Mouse (Mus musculus) forebrain, embryonic 16.5 days (tissue): ENCODE results near the gene Hoxa5. TPM values are rescaled to one million over a fixed set of nuclear protein-coding genes. Genes with fewer than 3 reads are reported as not detected.

Source experiments
- ATAC-seq: fragments of 200-750 bp; cut with Nextera tagmentation; 2 replicates; pipeline ENCODE4 v1.8.0; 2017; ENCODE audit warnings: mild to moderate bottlenecking, moderate library complexity
- H3K27ac ChIP-seq: fragments of 300-500 bp; sonication (generic); 2 replicates; pipeline ENCODE4 v1.5.1; 2014; ENCODE audit warnings: low read length, control low read depth
- H3K27me3 ChIP-seq: fragments of 300-500 bp; sonication (generic); replicated peaks from 2 replicates; pipeline ENCODE4 v1.6.1; 2014; ENCODE audit warnings: low read length; ENCODE audit not compliant: control insufficient read depth, insufficient read depth
- H3K36me3 ChIP-seq: fragments of 300-500 bp; sonication (generic); 2 replicates; pipeline ENCODE4 v1.6.1; 2014; ENCODE audit not compliant: control insufficient read depth, insufficient read depth
- H3K4me1 ChIP-seq: fragments of 300-500 bp; sonication (generic); replicated peaks from 2 replicates; pipeline ENCODE4 v1.6.1; 2014; ENCODE audit warnings: low read length; ENCODE audit not compliant: control insufficient read depth, insufficient read depth
- H3K4me2 ChIP-seq: fragments of 300-500 bp; sonication (generic); 2 replicates; pipeline ENCODE4 v1.6.1; 2014; ENCODE audit warnings: mild to moderate bottlenecking, low read length, control low read depth
- H3K4me3 ChIP-seq: fragments of 300-500 bp; sonication (generic); replicated peaks from 2 replicates; pipeline ENCODE4 v1.5.1; 2014; ENCODE audit warnings: mild to moderate bottlenecking, low read length, control low read depth
- H3K9ac ChIP-seq: fragments of 300-500 bp; sonication (generic); replicated peaks from 2 replicates; pipeline ENCODE4 v1.6.1; 2014; ENCODE audit warnings: low read depth, low read length, control low read depth
- H3K9me3 ChIP-seq: fragments of 300-500 bp; sonication (generic); 2 replicates; pipeline ENCODE4 v1.6.1; 2016; ENCODE audit warnings: low read length; ENCODE audit not compliant: control insufficient read depth
- WGBS: fragments of 180-500 bp; shearing (Covaris S2); extraction: QIAGEN DNeasy Blood & Tissue Kit; methylation state at CpG from one replicate; pipeline ENCODE4 v1.1.7; 2014; 5-methylcytosine and 5-hydroxymethylcytosine counted together
- polyA plus RNA-seq: library from polyadenylated mRNA; unstranded; fragments of >200 nt; fragmentation: Nextera tagmentation; extraction: Ambion mirVana; gene quantifications from 2 replicates; pipeline ENCODE4 v1.2.1, GENCODE M21; 2015

Hoxa5 gene
- polyA plus RNA-seq, 1 experiment from 2014 or later: not detected

- H3K4me3 ChIP-seq: no peak overlapping the region
- no peaks in the 10 kb centered on the region for H3K36me3 ChIP-seq
- no peak overlapping the region for H3K9ac ChIP-seq
- no peak overlapping the region for H3K4me2 ChIP-seq
- ATAC-seq: no peak
- no peak overlapping the region for H3K27ac ChIP-seq
- 0% methylated on average over 1 of the region's 1 CpGs for WGBS
- H3K4me1 ChIP-seq: no peaks in the 10 kb centered on the region
- peaks cover 95% of the 10 kb centered on the region for H3K27me3 ChIP-seq
- no peaks in the 10 kb centered on the region; the same call in 1 of the 2 replicates for H3K9me3 ChIP-seq
Measured at GRCm38 (mm10) chr6:52182793-52183192, 21.6 kb downstream of the Hoxa5 start.

DNA sequence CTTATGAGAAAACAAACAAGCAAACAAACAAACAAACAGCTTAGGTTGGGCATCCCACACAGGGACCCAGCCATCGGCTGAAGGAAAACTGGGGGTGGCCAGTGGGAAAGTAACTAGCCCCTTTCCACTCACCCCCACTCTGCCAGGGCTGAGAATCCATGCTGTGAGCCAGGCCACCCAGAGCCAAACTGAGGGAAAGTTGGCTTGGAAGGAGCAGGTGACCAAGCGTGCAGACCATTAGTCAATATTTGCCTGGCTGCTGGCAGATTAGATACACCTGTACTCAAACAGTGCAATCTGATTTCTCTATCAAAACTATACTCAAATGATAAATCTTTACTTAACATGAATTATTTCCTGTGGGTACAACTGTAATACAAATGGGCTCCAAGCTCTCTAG, 22.4 kb downstream of the Hoxa5 start:
- peaks cover 94% of the 10 kb centered on the region for H3K27me3 ChIP-seq
- H3K4me3 ChIP-seq: no peak overlapping the region
- no peak overlapping the region for H3K27ac ChIP-seq
- no peak for ATAC-seq
- no peaks in the 10 kb centered on the region for H3K4me1 ChIP-seq
- 10% methylated on average over 2 of the region's 2 CpGs for WGBS
- no peak overlapping the region for H3K9ac ChIP-seq
- no peaks in the 10 kb centered on the region; the same call in 1 of the 2 replicates for H3K9me3 ChIP-seq
- H3K36me3 ChIP-seq: no peaks in the 10 kb centered on the region
- H3K4me2 ChIP-seq: no peak overlapping the region

DNA sequence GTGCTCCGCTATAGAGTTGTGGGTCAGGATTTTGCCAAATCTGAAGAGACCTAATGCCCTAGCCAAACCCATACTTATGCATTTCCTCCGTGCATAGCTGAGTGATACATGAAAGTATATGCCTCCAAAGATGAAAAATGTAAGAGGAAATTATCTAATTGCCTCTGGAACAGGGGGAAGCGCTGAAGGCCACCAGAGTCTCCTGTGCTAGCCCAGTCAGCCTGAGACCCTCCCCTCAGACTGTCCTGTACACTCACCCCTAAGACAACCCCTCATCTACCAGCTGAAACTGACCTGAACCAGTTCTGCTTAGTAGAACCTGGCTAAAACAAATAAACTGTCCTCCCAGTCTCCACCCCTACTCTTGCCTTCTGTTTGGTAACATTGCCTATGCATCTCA, 23.7 kb downstream of the Hoxa5 start:
- H3K4me2 ChIP-seq: no peak overlapping the region
- WGBS: 5% methylated on average over 3 of the region's 3 CpGs
- no peaks in the 10 kb centered on the region for H3K9me3 ChIP-seq
- H3K27ac ChIP-seq: no peak overlapping the region
- ATAC-seq: no peak
- peaks cover 93% of the 10 kb centered on the region for H3K27me3 ChIP-seq
- H3K36me3 ChIP-seq: no peaks in the 10 kb centered on the region
- no peak overlapping the region for H3K9ac ChIP-seq
- H3K4me1 ChIP-seq: no peaks in the 10 kb centered on the region
- H3K4me3 ChIP-seq: no peak overlapping the region

- peaks cover 91% of the 10 kb centered on the region for H3K27me3 ChIP-seq
- no peak for ATAC-seq
- no peak overlapping the region for H3K4me3 ChIP-seq
- no peak overlapping the region for H3K4me2 ChIP-seq
- H3K36me3 ChIP-seq: no peaks in the 10 kb centered on the region
- H3K9me3 ChIP-seq: no peaks in the 10 kb centered on the region
- H3K27ac ChIP-seq: no peak overlapping the region
- WGBS: 2% methylated on average over 11 of the region's 11 CpGs
- no peaks in the 10 kb centered on the region for H3K4me1 ChIP-seq
- no peak overlapping the region for H3K9ac ChIP-seq
Measured at GRCm38 (mm10) chr6:52180213-52180710, 24.1 kb downstream of the Hoxa5 start.

GRCm38 (mm10) chr6:52179690-52180089, 24.7 kb downstream of the Hoxa5 start:
- H3K36me3 ChIP-seq: no peaks in the 10 kb centered on the region
- H3K4me1 ChIP-seq: no peaks in the 10 kb centered on the region
- no peaks in the 10 kb centered on the region for H3K9me3 ChIP-seq
- H3K27ac ChIP-seq: no peak overlapping the region
- H3K27me3 ChIP-seq: peaks cover 92% of the 10 kb centered on the region
- no peak overlapping the region for H3K4me2 ChIP-seq
- no peak for ATAC-seq
- WGBS: 1% methylated on average over 10 of the region's 10 CpGs
- no peak overlapping the region for H3K4me3 ChIP-seq
- H3K9ac ChIP-seq: no peak overlapping the region

DNA sequence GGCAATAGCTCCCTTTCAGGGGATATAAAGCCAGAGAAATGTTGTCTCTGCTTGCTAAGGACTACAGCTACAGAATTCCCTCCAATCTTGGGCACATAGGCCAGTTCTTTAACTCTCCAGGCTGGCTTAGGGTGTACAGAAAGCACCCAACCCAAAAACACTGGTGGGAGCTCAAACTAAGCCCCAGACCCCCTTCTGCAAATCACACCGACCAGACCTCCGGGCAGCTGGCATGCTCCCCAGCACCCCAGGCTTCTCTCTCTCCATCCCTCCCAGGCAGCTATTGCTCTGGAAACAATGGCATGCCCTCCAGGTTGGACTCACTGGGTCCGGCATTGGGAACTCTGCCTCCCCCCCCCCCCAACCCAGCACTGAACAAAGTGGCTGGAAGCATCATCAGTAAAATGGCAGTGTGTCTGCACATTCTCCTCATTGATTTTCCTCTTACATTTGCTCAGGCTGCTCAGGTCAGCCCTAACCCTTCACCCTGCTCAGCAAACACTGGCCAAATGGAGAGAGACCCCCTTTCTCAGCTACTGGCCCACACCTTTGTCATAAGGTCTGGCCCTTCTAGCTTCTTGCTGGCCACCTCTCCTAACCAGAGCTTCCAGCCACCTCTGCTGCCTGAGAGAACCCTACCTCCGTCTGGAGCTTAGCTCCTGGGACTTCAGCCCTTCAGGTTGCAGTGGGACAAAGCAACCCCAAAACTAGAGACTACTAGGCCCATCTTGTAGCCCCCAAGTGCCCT, 25.3 kb downstream of the Hoxa5 start:
- H3K9me3 ChIP-seq: no peaks in the 10 kb centered on the region
- peaks cover 89% of the 10 kb centered on the region for H3K27me3 ChIP-seq
- no peak overlapping the region for H3K4me3 ChIP-seq
- no peak overlapping the region for H3K4me2 ChIP-seq
- no peaks in the 10 kb centered on the region for H3K4me1 ChIP-seq
- no peak overlapping the region for H3K9ac ChIP-seq
- H3K27ac ChIP-seq: no peak overlapping the region
- WGBS: under 1% methylated on average over 4 of the region's 4 CpGs
- H3K36me3 ChIP-seq: no peaks in the 10 kb centered on the region
- ATAC-seq: no peak

DNA sequence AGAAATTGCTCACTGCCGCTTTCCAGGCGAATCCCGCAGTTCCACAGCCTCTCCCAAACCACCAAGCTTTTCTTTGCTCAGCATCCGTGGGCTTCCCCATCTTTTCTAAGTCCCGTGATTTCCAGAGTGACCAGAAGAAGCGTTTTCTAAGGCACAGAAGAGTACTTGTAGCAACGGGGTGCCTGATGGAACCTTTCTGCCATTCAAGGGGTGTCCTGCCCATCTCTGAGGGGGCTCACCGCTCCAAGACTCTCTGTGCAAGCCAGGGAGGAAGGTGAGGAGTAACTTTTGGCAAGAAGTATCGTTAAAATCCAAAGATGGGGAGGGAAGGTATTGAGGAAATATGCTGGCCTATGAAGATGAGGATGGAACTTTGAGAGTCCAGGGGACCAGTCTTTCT, 26.6 kb downstream of the Hoxa5 start:
- H3K4me2 ChIP-seq: no peak overlapping the region
- no peak overlapping the region for H3K9ac ChIP-seq
- H3K27ac ChIP-seq: no peak overlapping the region
- H3K27me3 ChIP-seq: peaks cover 88% of the 10 kb centered on the region
- no peak for ATAC-seq
- H3K4me1 ChIP-seq: no peaks in the 10 kb centered on the region
- 1% methylated on average over 9 of the region's 9 CpGs for WGBS
- no peak overlapping the region for H3K4me3 ChIP-seq
- H3K9me3 ChIP-seq: no peaks in the 10 kb centered on the region
- H3K36me3 ChIP-seq: no peaks in the 10 kb centered on the region

GRCm38 (mm10) chr6:52177061-52177735, 27.2 kb downstream of the Hoxa5 start, which contains the start of gene 5730596B20Rik:
TSS of gene 5730596B20Rik (plus strand) at chr6:52177498.
- ATAC-seq: no peak
- H3K4me2 ChIP-seq: no peak within 1 kb of the TSS
- H3K4me3 ChIP-seq: no peak within 1 kb of the TSS
- no peak within 1 kb of the TSS for H3K27ac ChIP-seq
- WGBS: under 1% methylated on average over 36 of the region's 36 CpGs
- H3K9me3 ChIP-seq: no peaks in the 10 kb centered on the region
- H3K36me3 ChIP-seq: no peaks in the 10 kb centered on the region
- no peak within 1 kb of the TSS for H3K9ac ChIP-seq
- H3K27me3 ChIP-seq: peaks cover 88% of the 10 kb centered on the region
- H3K4me1 ChIP-seq: 0 out of 2 replicates have a peak, but pooled peaks cover 3% of the 10 kb centered on the region

DNA sequence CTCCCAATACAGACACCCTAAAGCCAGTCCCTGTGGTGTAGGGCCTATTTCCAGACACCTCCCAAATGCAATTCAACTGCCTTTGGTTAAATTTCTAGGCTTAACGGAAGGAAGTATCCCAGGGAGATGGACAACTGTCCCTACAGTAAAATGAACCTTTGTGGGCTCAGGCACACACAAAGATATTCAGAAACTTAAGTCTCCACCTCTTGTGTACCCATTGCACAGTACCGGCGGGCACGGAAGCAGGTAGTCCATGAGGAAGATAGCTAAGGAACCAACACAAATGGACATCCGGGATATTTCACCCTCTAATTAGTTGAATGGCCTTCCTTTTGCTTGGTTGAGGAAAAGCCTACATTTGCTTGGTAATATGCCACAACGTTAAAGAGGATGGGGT, 28.0 kb downstream of the Hoxa5 start:
- no peak overlapping the region for H3K27ac ChIP-seq
- H3K4me2 ChIP-seq: no peak overlapping the region
- peaks cover 88% of the 10 kb centered on the region for H3K27me3 ChIP-seq
- H3K4me3 ChIP-seq: no peak overlapping the region
- H3K9me3 ChIP-seq: no peaks in the 10 kb centered on the region
- H3K9ac ChIP-seq: no peak overlapping the region
- 3% methylated on average over 6 of the region's 6 CpGs for WGBS
- ATAC-seq: no peak
- H3K36me3 ChIP-seq: no peaks in the 10 kb centered on the region
- H3K4me1 ChIP-seq: 0 out of 2 replicates have a peak, but pooled peaks cover 3% of the 10 kb centered on the region
